Mouse (Mus musculus) midbrain, embryonic 14.5 days (tissue): ENCODE results near the gene Atxn7l3. TPM values are rescaled to one million over a fixed set of nuclear protein-coding genes. Genes with fewer than 3 reads are reported as not detected.

Source experiments
- polyA plus RNA-seq: library from polyadenylated mRNA; unstranded; fragments of >200 nt; fragmentation: Nextera tagmentation; extraction: Ambion mirVana; gene quantifications from 2 replicates; pipeline ENCODE4 v1.2.1, GENCODE M21; 2014

Gene Atxn7l3
- polyA plus RNA-seq, 1 experiment from 2014 or later, result 38.5 TPM

Other genes with a start within 250 kb of the Atxn7l3 start
- 22.5 and 23.9 TPM in 2 replicates for gene Mpp2, start 208.1 kb downstream of the Atxn7l3 start, polyA plus RNA-seq
- gene Ppy, start 195.3 kb downstream of the Atxn7l3 start, polyA plus RNA-seq, result not detected in 2 replicates
- not detected in 2 replicates for gene Pyy, start 188.8 kb downstream of the Atxn7l3 start, polyA plus RNA-seq
- gene Nags, start 151.1 kb downstream of the Atxn7l3 start, polyA plus RNA-seq, result 0.08 TPM in 1 of 2 replicates, not detected in the other
- 32.8 and 36.1 TPM in 2 replicates for gene Tmem101, start 140.2 kb downstream of the Atxn7l3 start, polyA plus RNA-seq
- 76.0 and 80.9 TPM in 2 replicates for gene Lsm12, start 111.3 kb downstream of the Atxn7l3 start, polyA plus RNA-seq
- gene G6pc3, start 107.0 kb downstream of the Atxn7l3 start, polyA plus RNA-seq, result 31.6 and 43.7 TPM in 2 replicates
- 54.4 and 56.6 TPM in 2 replicates for gene Hdac5, start 66.5 kb downstream of the Atxn7l3 start, polyA plus RNA-seq
- gene BC030867, start 47.7 kb downstream of the Atxn7l3 start, polyA plus RNA-seq, result 2.6 and 3.0 TPM in 2 replicates
- gene Asb16, start 27.9 kb downstream of the Atxn7l3 start, polyA plus RNA-seq, result 0.12 TPM in 1 of 2 replicates, not detected in the other
- 76.4 and 78.4 TPM in 2 replicates for gene Tmub2, start 11.7 kb downstream of the Atxn7l3 start, polyA plus RNA-seq
- gene Ubtf, start 23.1 kb upstream of the Atxn7l3 start, polyA plus RNA-seq, result 77.6 and 84.4 TPM in 2 replicates
- gene Slc4a1, start 69.6 kb upstream of the Atxn7l3 start, polyA plus RNA-seq, result 0.51 and 2.3 TPM in 2 replicates
- 113 and 165 TPM in 2 replicates for gene Rundc3a, start 96.8 kb upstream of the Atxn7l3 start, polyA plus RNA-seq
- 132 and 144 TPM in 2 replicates for gene Slc25a39, start 111.3 kb upstream of the Atxn7l3 start, polyA plus RNA-seq
- gene Grn, start 133.7 kb upstream of the Atxn7l3 start, polyA plus RNA-seq, result 33.1 and 45.5 TPM in 2 replicates
- 28.6 and 50.4 TPM in 2 replicates for gene Fam171a2, start 151.1 kb upstream of the Atxn7l3 start, polyA plus RNA-seq
- 5.4 and 7.7 TPM in 2 replicates for gene Itga2b, start 173.5 kb upstream of the Atxn7l3 start, polyA plus RNA-seq